Mouse (Mus musculus): ENCODE results near the gene Leap2. TPM values are rescaled to one million over a fixed set of nuclear protein-coding genes. Genes with fewer than 3 reads are reported as not detected.

Leap2 gene
- polyA plus RNA-seq, 1 experiment from 2014 or later: not detected

DNA sequence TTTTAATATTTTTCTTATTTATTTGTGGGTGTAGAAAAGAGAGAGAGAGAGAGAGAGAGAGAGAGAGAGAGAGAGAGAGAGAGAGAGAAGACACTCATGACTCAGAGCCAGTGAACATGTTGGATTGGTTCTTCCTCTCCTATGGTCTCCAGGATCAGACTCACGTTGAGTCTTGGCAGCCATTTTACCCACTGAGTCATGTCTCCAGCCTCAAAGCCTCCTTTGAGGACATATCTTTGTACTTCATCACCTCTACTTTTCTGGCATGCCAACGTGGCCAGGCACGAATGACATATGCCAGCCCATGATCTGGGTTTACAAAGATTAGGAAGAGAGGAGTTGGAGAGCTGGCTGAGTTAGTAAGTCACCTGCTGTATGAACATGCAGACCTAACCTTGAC, 37.2 kb upstream of the Leap2 start:
- whole genome bisulfite sequencing: 87% methylated on average over 3 of the region's 3 CpGs
- ATAC-seq (ENCODE audit: insufficient number of reproducible peaks, low FRiP score, low TSS enrichment, low read depth) (no peak), DNase-seq (ENCODE audit: low spot score) (no peak)
- no peak overlapping the region for H3K4me2 ChIP-seq (ENCODE audit: low read depth, severe bottlenecking)
- no peak overlapping the region for H3K9ac ChIP-seq (ENCODE audit: low read length)
- peaks cover 34% of the 10 kb centered on the region for H3K27me3 ChIP-seq (ENCODE audit: control insufficient read depth, insufficient read depth, low read length)
- H3K36me3 ChIP-seq (ENCODE audit: control insufficient read depth, insufficient read depth, low read length): no peaks in the 10 kb centered on the region
- H3K9me3 ChIP-seq (ENCODE audit: control insufficient read depth, low read length): no peaks in the 10 kb centered on the region
- no peak overlapping the region for H3K27ac ChIP-seq (replicated peaks; ENCODE audit: low read depth, low read length)
- no peak overlapping the region for H3K4me3 ChIP-seq (ENCODE audit: low read depth, low read length)
- H3K4me1 ChIP-seq (ENCODE audit: control insufficient read depth, insufficient read depth, low read length): peaks cover 4% of the 10 kb centered on the region

DNA sequence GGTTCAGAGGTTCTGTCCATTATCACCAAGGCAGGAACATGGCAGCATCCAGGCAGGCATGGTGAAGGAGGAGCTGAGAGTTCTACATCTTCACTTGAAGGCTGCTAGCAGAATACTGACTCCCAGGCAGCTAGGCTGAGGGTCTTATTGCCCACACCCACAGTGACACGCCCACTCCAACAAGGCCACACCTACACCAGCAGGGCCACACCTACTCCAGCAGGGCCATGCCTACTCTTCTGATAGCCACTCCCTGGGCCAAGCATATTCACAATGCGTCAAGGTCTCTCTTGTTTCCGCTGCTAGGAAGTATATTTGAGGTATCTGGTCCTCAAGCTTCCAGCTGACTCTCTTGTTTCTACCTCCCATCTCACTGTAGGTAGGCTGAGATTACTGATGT, 36.0 kb upstream of the Leap2 start:
- Histone ChIP-seq H3K9me3 (ENCODE audit: control insufficient read depth, low read length) (no peaks in the 10 kb centered on the region), H3K4me1 (ENCODE audit: control insufficient read depth, insufficient read depth, low read length) (peaks cover 4% of the 10 kb centered on the region), H3K4me3 (ENCODE audit: low read depth, low read length) (no peak overlapping the region), H3K36me3 (ENCODE audit: control insufficient read depth, insufficient read depth, low read length) (no peaks in the 10 kb centered on the region), H3K27ac (replicated peaks; ENCODE audit: low read depth, low read length) (no peak overlapping the region), H3K9ac (ENCODE audit: low read length) (no peak overlapping the region), H3K27me3 (ENCODE audit: control insufficient read depth, insufficient read depth, low read length) (peaks cover 22% of the 10 kb centered on the region), H3K4me2 (ENCODE audit: low read depth, severe bottlenecking) (no peak overlapping the region)
- WGBS: 64% methylated on average over 3 of the region's 3 CpGs
- ATAC-seq (ENCODE audit: insufficient number of reproducible peaks, low FRiP score, low TSS enrichment, low read depth): no peak
- DNase-seq (ENCODE audit: low spot score): no peak

DNA sequence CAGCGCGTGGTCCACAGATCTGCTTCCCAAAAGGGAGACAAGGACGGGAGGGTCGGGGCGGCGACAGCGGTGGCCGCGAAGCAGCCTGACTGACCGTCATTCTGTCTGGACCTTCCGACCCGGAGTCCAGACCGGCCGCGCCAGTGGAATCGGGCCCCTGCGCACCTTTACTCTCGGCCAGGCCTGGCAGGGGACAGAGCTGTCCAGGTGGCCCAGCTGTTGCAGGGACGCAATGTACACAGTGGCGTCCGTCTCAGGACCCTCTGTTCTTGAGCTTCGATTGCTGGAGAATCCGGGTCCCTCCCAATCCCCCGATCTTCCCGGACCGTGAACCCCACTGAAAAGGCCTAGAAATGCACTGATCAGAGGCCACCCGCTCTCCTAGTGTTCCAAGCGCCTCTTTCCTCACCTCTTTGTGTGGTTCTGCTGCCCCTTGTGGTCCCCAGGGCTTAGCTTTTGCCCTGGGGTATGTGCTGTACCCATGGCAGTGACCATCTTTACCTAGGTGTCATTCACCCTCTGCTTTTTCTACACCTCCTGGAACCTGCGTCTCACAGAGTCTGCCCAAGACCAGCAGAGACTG, 34.5 kb upstream of the Leap2 start:
- Histone ChIP-seq H3K27ac (replicated peaks; ENCODE audit: low read depth, low read length) (no peak overlapping the region), H3K27me3 (ENCODE audit: control insufficient read depth, insufficient read depth, low read length) (peaks cover 7% of the 10 kb centered on the region; the same call in 1 of the 2 replicates), H3K4me1 (ENCODE audit: control insufficient read depth, insufficient read depth, low read length) (no peaks in the 10 kb centered on the region), H3K36me3 (ENCODE audit: control insufficient read depth, insufficient read depth, low read length) (no peaks in the 10 kb centered on the region), H3K9ac (ENCODE audit: low read length) (peak overlapping the region; percentile 68), H3K9me3 (ENCODE audit: control insufficient read depth, low read length) (no peaks in the 10 kb centered on the region), H3K4me2 (ENCODE audit: low read depth, severe bottlenecking) (peak overlapping the region; percentile 82), H3K4me3 (ENCODE audit: low read depth, low read length) (peak overlapping the region; percentile 54)
- 2% methylated on average over 29 of the region's 29 CpGs for WGBS
- peak; percentile 55 for DNase-seq (ENCODE audit: low spot score)
- ATAC-seq (ENCODE audit: insufficient number of reproducible peaks, low FRiP score, low TSS enrichment, low read depth): peak; percentile 27; the same call in 1 of the 2 replicates

DNA sequence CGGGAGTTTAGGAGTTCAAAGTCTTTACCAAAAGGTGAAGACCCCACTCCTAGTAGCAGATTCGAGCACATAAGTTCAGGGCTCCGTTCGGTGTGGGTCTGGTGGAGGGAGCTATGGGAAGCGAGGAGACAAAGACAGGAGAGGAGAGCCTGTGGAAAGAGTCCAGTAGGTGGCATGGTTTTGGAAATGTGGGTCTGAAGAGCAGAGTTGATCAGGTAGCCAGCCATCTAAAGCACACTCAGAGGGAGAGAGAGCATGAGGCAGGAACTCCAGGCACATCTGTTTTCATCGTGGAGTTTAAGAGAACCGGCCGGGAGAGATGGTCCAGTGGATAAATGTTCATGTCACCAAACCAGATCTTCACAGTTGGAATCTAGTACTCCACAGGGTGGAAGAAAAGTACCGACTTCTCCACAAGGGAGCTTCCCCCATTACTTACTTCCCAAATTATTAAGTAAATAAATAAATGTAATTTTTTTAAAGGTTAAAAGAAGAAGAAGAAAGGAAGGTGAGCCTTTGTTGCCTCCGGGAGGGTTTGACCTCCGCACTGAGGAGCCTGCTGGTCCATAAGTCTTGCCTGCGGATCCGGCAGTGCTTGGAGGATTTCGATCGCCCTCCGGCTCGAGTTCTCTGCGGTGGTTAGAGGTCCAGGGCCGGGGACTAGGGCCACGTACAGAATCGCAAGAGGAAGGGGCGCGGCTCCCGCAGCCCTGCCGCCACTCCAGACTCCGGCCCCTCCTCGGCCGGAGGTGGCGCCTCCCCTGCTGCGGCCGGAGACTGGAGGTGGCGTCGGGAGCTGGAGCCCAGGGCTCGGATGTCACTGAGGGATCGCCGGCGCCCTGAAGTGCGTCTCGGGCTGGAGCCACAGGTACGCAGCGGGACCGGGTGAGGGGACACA, 33.8 kb upstream of the Leap2 start, which contains the start of the genes Gm10447 and Shroom1:
Gm10447 (minus strand) TSS at position 637 of the 898 bp plus-strand sequence.
Shroom1 (plus strand) TSS at position 732 of the 898 bp plus-strand sequence.
- Histone ChIP-seq H3K36me3 (ENCODE audit: control insufficient read depth, insufficient read depth, low read length) (no peaks in the 10 kb centered on the region), H3K4me2 (ENCODE audit: low read depth, severe bottlenecking) (peak within 1 kb of the TSS; percentile 82), H3K27me3 (ENCODE audit: control insufficient read depth, insufficient read depth, low read length) (peaks cover 2% of the 10 kb centered on the region; the same call in 1 of the 2 replicates), H3K9ac (ENCODE audit: low read length) (peak within 1 kb of the TSS; percentile 68), H3K4me1 (ENCODE audit: control insufficient read depth, insufficient read depth, low read length) (no peaks in the 10 kb centered on the region), H3K4me3 (ENCODE audit: low read depth, low read length) (peak within 1 kb of the TSS; percentile 54), H3K27ac (replicated peaks; ENCODE audit: low read depth, low read length) (0 out of 2 replicates have a peak within 1 kb of the TSS, but pooled peaks have one; percentile 12), H3K9me3 (ENCODE audit: control insufficient read depth, low read length) (no peaks in the 10 kb centered on the region)
- ATAC-seq (ENCODE audit: insufficient number of reproducible peaks, low FRiP score, low TSS enrichment, low read depth): peak; percentile 84
- 3% methylated on average over 42 of the region's 42 CpGs for WGBS
- DNase-seq (ENCODE audit: low spot score): peak; percentile 77

DNA sequence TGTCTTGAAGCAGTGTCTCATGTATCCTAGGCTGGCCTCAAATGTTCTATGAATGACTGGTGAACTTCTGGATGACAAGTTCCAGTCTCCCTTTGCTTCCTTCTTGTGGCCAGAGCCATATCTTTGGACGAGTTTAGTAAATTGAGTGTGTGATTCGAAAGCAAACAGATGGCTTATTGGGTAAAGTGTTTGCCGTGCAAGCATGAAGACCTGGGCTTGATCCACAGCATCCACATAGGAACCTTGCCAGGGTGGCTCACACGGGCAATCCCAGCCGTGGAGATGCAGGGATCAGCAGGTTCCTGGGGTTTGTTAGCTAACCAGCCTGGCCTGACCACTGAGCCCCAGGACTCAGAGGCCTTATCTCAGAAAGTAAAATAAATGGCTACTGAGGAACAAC, 30.1 kb upstream of the Leap2 start:
- no peak overlapping the region for H3K4me2 ChIP-seq (ENCODE audit: low read depth, severe bottlenecking)
- peaks cover 2% of the 10 kb centered on the region; the same call in 1 of the 2 replicates for H3K27me3 ChIP-seq (ENCODE audit: control insufficient read depth, insufficient read depth, low read length)
- no peak overlapping the region for H3K27ac ChIP-seq (replicated peaks; ENCODE audit: low read depth, low read length)
- no peaks in the 10 kb centered on the region for H3K36me3 ChIP-seq (ENCODE audit: control insufficient read depth, insufficient read depth, low read length)
- ATAC-seq (ENCODE audit: insufficient number of reproducible peaks, low FRiP score, low TSS enrichment, low read depth) (no peak), DNase-seq (ENCODE audit: low spot score) (no peak)
- WGBS: 77% methylated on average over 5 of the region's 5 CpGs
- H3K9ac ChIP-seq (ENCODE audit: low read length): no peak overlapping the region
- H3K4me1 ChIP-seq (ENCODE audit: control insufficient read depth, insufficient read depth, low read length): 0 out of 2 replicates have a peak, but pooled peaks cover 2% of the 10 kb centered on the region
- H3K9me3 ChIP-seq (ENCODE audit: control insufficient read depth, low read length): no peaks in the 10 kb centered on the region
- H3K4me3 ChIP-seq (ENCODE audit: low read depth, low read length): no peak overlapping the region

DNA sequence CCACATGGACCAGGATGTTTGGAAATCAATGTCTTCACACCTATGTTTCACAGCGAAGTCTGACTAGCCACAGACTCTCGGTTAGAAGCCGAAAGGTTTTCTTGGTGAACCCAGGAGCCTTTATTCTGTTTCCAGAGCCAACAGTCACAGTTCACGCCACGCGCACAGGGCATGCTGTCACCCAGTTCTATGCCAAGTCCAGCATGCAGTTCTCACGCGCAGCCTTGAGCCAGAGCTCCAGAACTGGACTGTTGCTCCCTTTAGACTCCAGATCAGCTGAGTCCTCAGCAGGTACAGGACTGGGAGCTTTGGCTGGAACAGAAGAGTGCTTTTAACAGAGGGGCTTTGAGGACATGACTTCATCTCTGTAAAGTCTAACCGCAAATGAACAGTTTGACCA, 29.4 kb upstream of the Leap2 start:
- Histone ChIP-seq H3K27me3 (ENCODE audit: control insufficient read depth, insufficient read depth, low read length) (peaks cover under 1% of the 10 kb centered on the region; the same call in 1 of the 2 replicates), H3K27ac (replicated peaks; ENCODE audit: low read depth, low read length) (no peak overlapping the region), H3K4me3 (ENCODE audit: low read depth, low read length) (no peak overlapping the region), H3K4me2 (ENCODE audit: low read depth, severe bottlenecking) (no peak overlapping the region), H3K4me1 (ENCODE audit: control insufficient read depth, insufficient read depth, low read length) (0 out of 2 replicates have a peak, but pooled peaks cover 2% of the 10 kb centered on the region), H3K36me3 (ENCODE audit: control insufficient read depth, insufficient read depth, low read length) (no peaks in the 10 kb centered on the region), H3K9me3 (ENCODE audit: control insufficient read depth, low read length) (no peaks in the 10 kb centered on the region), H3K9ac (ENCODE audit: low read length) (no peak overlapping the region)
- ATAC-seq (ENCODE audit: insufficient number of reproducible peaks, low FRiP score, low TSS enrichment, low read depth) (no peak), DNase-seq (ENCODE audit: low spot score) (no peak)
- WGBS: 94% methylated on average over 9 of the region's 9 CpGs

DNA sequence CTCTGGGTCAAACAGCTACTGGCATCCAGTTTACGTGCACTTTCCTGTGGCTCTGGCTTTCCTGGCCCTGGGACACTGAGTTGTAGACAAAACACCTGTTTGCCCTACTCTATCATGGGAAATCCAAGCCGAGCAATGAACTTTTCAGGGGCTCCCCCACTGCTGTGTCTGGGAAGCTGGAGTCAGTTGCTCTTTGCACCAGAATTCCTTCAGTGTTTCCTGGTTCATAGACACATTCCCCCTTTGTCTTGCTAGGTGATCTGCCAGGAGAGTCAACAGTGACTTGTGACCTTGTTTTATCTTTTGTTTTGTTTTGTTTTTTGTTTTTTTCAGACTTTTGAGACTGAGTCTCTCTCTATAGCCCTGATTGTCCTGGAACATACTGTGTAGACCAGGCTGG, 28.4 kb upstream of the Leap2 start:
- ATAC-seq (ENCODE audit: insufficient number of reproducible peaks, low FRiP score, low TSS enrichment, low read depth) (no peak), DNase-seq (ENCODE audit: low spot score) (no peak)
- Histone ChIP-seq H3K9me3 (ENCODE audit: control insufficient read depth, low read length) (no peaks in the 10 kb centered on the region), H3K9ac (ENCODE audit: low read length) (no peak overlapping the region), H3K4me2 (ENCODE audit: low read depth, severe bottlenecking) (no peak overlapping the region), H3K36me3 (ENCODE audit: control insufficient read depth, insufficient read depth, low read length) (no peaks in the 10 kb centered on the region), H3K4me1 (ENCODE audit: control insufficient read depth, insufficient read depth, low read length) (0 out of 2 replicates have a peak, but pooled peaks cover 2% of the 10 kb centered on the region), H3K27ac (replicated peaks; ENCODE audit: low read depth, low read length) (no peak overlapping the region), H3K4me3 (ENCODE audit: low read depth, low read length) (no peak overlapping the region), H3K27me3 (ENCODE audit: control insufficient read depth, insufficient read depth, low read length) (no peaks in the 10 kb centered on the region)
- WGBS: 58% methylated on average over 2 of the region's 2 CpGs

DNA sequence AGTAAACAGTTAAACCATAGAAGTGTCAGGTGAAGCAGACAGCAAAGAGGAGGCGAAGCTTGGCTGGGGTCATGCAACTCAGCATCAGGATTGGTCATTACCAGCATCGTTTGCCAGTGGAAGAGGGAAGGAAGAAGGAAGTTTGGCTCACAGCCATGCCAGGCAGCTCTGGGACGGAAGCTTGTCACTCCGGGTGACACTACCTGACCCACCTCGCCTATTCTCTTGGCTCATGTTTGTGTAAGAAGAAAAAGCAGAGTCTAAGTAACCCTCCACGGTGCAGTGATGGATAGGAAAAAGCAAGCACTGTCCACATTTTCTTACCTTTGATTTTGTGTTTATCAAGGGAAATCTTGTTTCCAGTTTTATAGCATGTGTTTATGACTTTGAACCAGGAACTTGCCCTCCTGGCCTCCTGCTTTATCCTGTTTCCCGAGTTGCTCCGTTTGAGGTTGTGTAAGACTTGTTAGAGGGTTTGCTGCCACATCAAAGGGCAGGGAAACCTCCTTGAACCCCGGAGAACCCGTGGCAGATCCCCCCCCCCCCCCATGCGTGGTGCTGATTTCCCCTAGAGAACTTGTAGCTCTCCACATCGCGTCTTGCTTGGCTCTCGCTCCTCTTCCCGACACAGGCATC, 27.2 kb upstream of the Leap2 start:
- Histone ChIP-seq H3K9ac (ENCODE audit: low read length) (no peak overlapping the region), H3K36me3 (ENCODE audit: control insufficient read depth, insufficient read depth, low read length) (no peaks in the 10 kb centered on the region), H3K27me3 (ENCODE audit: control insufficient read depth, insufficient read depth, low read length) (no peaks in the 10 kb centered on the region), H3K9me3 (ENCODE audit: control insufficient read depth, low read length) (no peaks in the 10 kb centered on the region), H3K4me3 (ENCODE audit: low read depth, low read length) (no peak overlapping the region), H3K4me2 (ENCODE audit: low read depth, severe bottlenecking) (no peak overlapping the region), H3K4me1 (ENCODE audit: control insufficient read depth, insufficient read depth, low read length) (0 out of 2 replicates have a peak, but pooled peaks cover 2% of the 10 kb centered on the region), H3K27ac (replicated peaks; ENCODE audit: low read depth, low read length) (no peak overlapping the region)
- DNase-seq (ENCODE audit: low spot score) (no peak), ATAC-seq (ENCODE audit: insufficient number of reproducible peaks, low FRiP score, low TSS enrichment, low read depth) (no peak)
- WGBS: 45% methylated on average over 15 of the region's 15 CpGs
